Mouse (Mus musculus) liver, embryonic 14.5 days (tissue): ENCODE data around the gene Nckap5l.

Experiments used
- CTCF ChIP-seq: IDR thresholded peaks from 2 replicates; pipeline ENCODE4 v1.5.1; 2016; ENCODE audit warnings: antibody characterized with exemption, low read depth, control low read depth
- EP300 ChIP-seq: IDR thresholded peaks from 2 replicates; pipeline ENCODE4 v1.6.1; 2016; ENCODE audit warnings: antibody characterized with exemption, low read depth

- TF ChIP-seq CTCF (no peak), EP300 (no peak)
Observed at GRCm38 (mm10) chr15:99421676-99422075, 35.9 kb downstream of the Nckap5l start.
